Mouse (Mus musculus): ENCODE results near the gene Nckap5. TPM values are rescaled to one million over a fixed set of nuclear protein-coding genes. Genes with fewer than 3 reads are reported as not detected.

Gene Nckap5
- total and polyA plus RNA-seq, 3 experiments, result not detected

GRCm38 (mm10) chr1:126210212-126210611 is 620.4 kb downstream of the Nckap5 start:
- no peak for TF ChIP-seq HCFC1 (IDR thresholded peaks at IDR 0.05; ENCODE audit: low read depth, low read length)
- no peak for TF ChIP-seq BHLHE40 (IDR thresholded peaks at IDR 0.05; ENCODE audit: borderline replicate concordance, low read depth, low read length)
- no peak for TF ChIP-seq POLR2AphosphoS5 (IDR thresholded peaks at IDR 0.05; ENCODE audit: borderline replicate concordance, low read depth, low read length)
- no peak for TF ChIP-seq TAL1 (IDR thresholded peaks at IDR 0.05; ENCODE audit: low read length)
- Histone ChIP-seq H3K36me3 (ENCODE audit: control insufficient read depth in 1 of 2, insufficient read depth in 2 of 2, low read length in 2 of 2) (no peaks in the 10 kb centered on the region), H3K4me3 (ENCODE audit: control insufficient read depth in 1 of 2, insufficient read depth in 1 of 2, low read depth in 2 of 2, low read length in 2 of 2) (no peak overlapping the region)

DNA sequence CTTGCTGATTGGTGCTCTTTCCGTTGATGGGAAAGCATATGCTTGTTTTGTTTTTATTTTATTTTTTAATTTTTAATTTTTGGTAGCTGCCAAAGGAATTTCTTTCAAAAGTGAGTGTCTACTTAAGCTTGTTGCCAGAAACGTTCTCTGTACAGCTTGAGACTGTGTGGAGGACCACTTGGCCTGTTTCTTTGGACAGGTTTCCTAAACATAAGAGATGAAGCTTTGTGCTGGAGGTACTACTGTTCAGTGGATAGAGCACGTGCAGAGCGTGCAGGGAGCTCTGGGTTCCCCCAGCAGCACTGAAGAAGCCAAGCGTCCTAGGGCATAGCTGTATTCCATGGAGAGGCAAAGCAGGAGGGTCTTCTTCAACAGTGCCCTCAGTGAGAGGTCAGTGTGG is 620.9 kb downstream of the Nckap5 start:
- H3K4me1 ChIP-seq (ENCODE audit: control insufficient read depth in 1 of 2, insufficient read depth in 2 of 2, low read length in 2 of 2), result no peaks in the 10 kb centered on the region
- no peak for TF ChIP-seq POLR2A (IDR thresholded peaks at IDR 0.05; ENCODE audit: control insufficient read depth in 1 of 2, insufficient read depth in 1 of 2, low read depth in 1 of 2, low read length in 2 of 2, poor library complexity in 1 of 2)
- no peak for TF ChIP-seq CHD1 (IDR thresholded peaks at IDR 0.05; ENCODE audit: low read depth, low read length)
- TF ChIP-seq SIN3A (IDR thresholded peaks at IDR 0.05; ENCODE audit: low read length), result no peak
- TF ChIP-seq KAT2A (conservative IDR thresholded peaks at IDR 0.05; ENCODE audit: low read depth, low read length), result no peak
- TF ChIP-seq ZKSCAN1 (IDR thresholded peaks at IDR 0.05; ENCODE audit: low read depth, low read length), result no peak

More at GRCm38 (mm10) chr1:126210212-126210611, 620.4 kb downstream of the Nckap5 start:
- Histone ChIP-seq H3K79me2 (ENCODE audit: control insufficient read depth, insufficient read depth, low read length, poor library complexity) (no peaks in the 10 kb centered on the region), H3K27ac (ENCODE audit: control insufficient read depth, low read depth, low read length) (no peak overlapping the region), H3K4me1 (ENCODE audit: control insufficient read depth in 1 of 2, insufficient read depth in 2 of 2, low read length in 2 of 2) (no peaks in the 10 kb centered on the region), H3K9ac (ENCODE audit: control insufficient read depth, low read depth, low read length, poor library complexity, severe bottlenecking) (no peak overlapping the region), H3K27me3 (ENCODE audit: control insufficient read depth in 1 of 2, insufficient read depth in 2 of 2, low read length in 2 of 2) (no peaks in the 10 kb centered on the region), H3K9me3 (replicated peaks; ENCODE audit: insufficient read depth, low read length) (no peaks in the 10 kb centered on the region)
- no peak for DNase-seq (ENCODE audit: low read depth, low spot score)

GRCm38 (mm10) chr1:126209131-126209530 is 621.5 kb downstream of the Nckap5 start:
- no peaks in the 10 kb centered on the region for H3K27me3 ChIP-seq (ENCODE audit: control insufficient read depth in 1 of 2, insufficient read depth in 2 of 2, low read length in 2 of 2)
- H3K27ac ChIP-seq (ENCODE audit: control insufficient read depth, low read depth, low read length), result no peak overlapping the region
- no peak overlapping the region for H3K9ac ChIP-seq (ENCODE audit: control insufficient read depth, low read depth, low read length, poor library complexity, severe bottlenecking)
- H3K4me1 ChIP-seq (ENCODE audit: control insufficient read depth in 1 of 2, insufficient read depth in 2 of 2, low read length in 2 of 2), result no peaks in the 10 kb centered on the region
- H3K36me3 ChIP-seq (ENCODE audit: control insufficient read depth in 1 of 2, insufficient read depth in 2 of 2, low read length in 2 of 2), result no peaks in the 10 kb centered on the region
- no peaks in the 10 kb centered on the region for H3K79me2 ChIP-seq (ENCODE audit: control insufficient read depth, insufficient read depth, low read length, poor library complexity)
- TF ChIP-seq UBTF (IDR thresholded peaks at IDR 0.05; ENCODE audit: borderline replicate concordance, insufficient read depth, low read depth, low read length), result no peak
- TF ChIP-seq ZNF384 (IDR thresholded peaks at IDR 0.05; ENCODE audit: low read depth, low read length), result no peak
- TF ChIP-seq TAL1 (IDR thresholded peaks at IDR 0.05; ENCODE audit: low read length), result no peak
- no peak for TF ChIP-seq MYC (IDR thresholded peaks at IDR 0.05; ENCODE audit: low read depth, low read length)
- no peak for TF ChIP-seq RCOR1 (IDR thresholded peaks at IDR 0.05; ENCODE audit: low read depth, low read length)
- TF ChIP-seq TBP (IDR thresholded peaks at IDR 0.05; ENCODE audit: low read depth, low read length), result no peak
- TF ChIP-seq EP300 (IDR thresholded peaks at IDR 0.05; ENCODE audit: low read depth in 1 of 2, low read length in 2 of 2), result no peak
- TF ChIP-seq TCF12 (IDR thresholded peaks at IDR 0.05; ENCODE audit: low read depth, low read length), result no peak
- TF ChIP-seq ZMIZ1 (IDR thresholded peaks at IDR 0.05; ENCODE audit: low read depth, low read length), result no peak
- no peak for TF ChIP-seq MEF2A (IDR thresholded peaks at IDR 0.05; ENCODE audit: extremely low read depth, insufficient replicate concordance, low read depth, low read length, poor library complexity, severe bottlenecking)
- TF ChIP-seq ETS1 (IDR thresholded peaks at IDR 0.05; ENCODE audit: low read depth, low read length), result no peak
- no peak for TF ChIP-seq USF2 (IDR thresholded peaks at IDR 0.05; ENCODE audit: borderline replicate concordance in 1 of 2, insufficient read depth in 1 of 2, low read depth in 1 of 2, low read length in 2 of 2)
- no peak for TF ChIP-seq CHD2 (IDR thresholded peaks at IDR 0.05; ENCODE audit: low read length)
- no peak for TF ChIP-seq USF1 (IDR thresholded peaks at IDR 0.05; ENCODE audit: low read depth, low read length)
- TF ChIP-seq BHLHE40 (IDR thresholded peaks at IDR 0.05; ENCODE audit: borderline replicate concordance, low read depth, low read length), result no peak
- TF ChIP-seq KAT2A (conservative IDR thresholded peaks at IDR 0.05; ENCODE audit: low read depth, low read length), result no peak
- H3K9me3 ChIP-seq (replicated peaks; ENCODE audit: insufficient read depth, low read length), result no peaks in the 10 kb centered on the region
- no peak for DNase-seq (ENCODE audit: low read depth, low spot score)
- H3K4me3 ChIP-seq (ENCODE audit: control insufficient read depth in 1 of 2, insufficient read depth in 1 of 2, low read depth in 2 of 2, low read length in 2 of 2), result no peak overlapping the region

More for the DNA sequence above, 620.9 kb downstream of the Nckap5 start:
- Histone ChIP-seq H3K36me3 (ENCODE audit: control insufficient read depth in 1 of 2, insufficient read depth in 2 of 2, low read length in 2 of 2) (no peaks in the 10 kb centered on the region), H3K79me2 (ENCODE audit: control insufficient read depth, insufficient read depth, low read length, poor library complexity) (no peaks in the 10 kb centered on the region), H3K27ac (ENCODE audit: control insufficient read depth, low read depth, low read length) (no peak overlapping the region), H3K27me3 (ENCODE audit: control insufficient read depth in 1 of 2, insufficient read depth in 2 of 2, low read length in 2 of 2) (no peaks in the 10 kb centered on the region), H3K9ac (ENCODE audit: control insufficient read depth, low read depth, low read length, poor library complexity, severe bottlenecking) (no peak overlapping the region), H3K9me3 (replicated peaks; ENCODE audit: insufficient read depth, low read length) (no peaks in the 10 kb centered on the region), H3K4me3 (ENCODE audit: control insufficient read depth in 1 of 2, insufficient read depth in 1 of 2, low read depth in 2 of 2, low read length in 2 of 2) (no peak overlapping the region)
- DNase-seq (ENCODE audit: low read depth, low spot score), result no peak

Measured in MEL (cell line).